Comparison of ENCODE assay signal across 23 mouse cellular contexts in genomic region chr6:82926528-82926927, GRCm38 (mm10). TPM values are rescaled to one million over a fixed set of nuclear protein-coding genes. Genes with fewer than 3 reads are reported as not detected.
DNase-seq lines count a peak whose midpoint lies in the region; ATAC-seq lines count a peak whose summit lies in the region.
"Had no signal": no experiment of that assay in that cellular context is flagged by ENCODE, and none has a peak within 500 bp of the region (broad histone marks: within the 10 kb centered on the region; RNA-seq: fewer than 3 reads in every experiment).

No protein-coding gene starts in this region.

- no peaks in the 10 kb centered on the region for H3K4me1 ChIP-seq in forebrain, embryonic 16.5 days (replicated peaks; ENCODE audit: control insufficient read depth, insufficient read depth, low read length)
- 0 out of 2 replicates have a peak, but pooled peaks cover 3% of the 10 kb centered on the region for H3K4me1 ChIP-seq in forebrain, embryonic 15.5 days
- H3K4me1 ChIP-seq: heart, embryonic 13.5 days; liver, embryonic 15.5 days; lung, embryonic 15.5 days; neural tube, embryonic 15.5 days had no signal

- peak; percentile 55; the same call in 1 of the 2 replicates for ATAC-seq in forebrain, embryonic 16.5 days
- no peak for ATAC-seq in forebrain, embryonic 15.5 days (replicated peaks)
- ATAC-seq: intestine, embryonic 16.5 days; midbrain, embryonic 16.5 days had no signal

- H3K9ac ChIP-seq in forebrain, embryonic 16.5 days (replicated peaks; ENCODE audit: low read depth, low read length) = no peak overlapping the region
- H3K9ac ChIP-seq in forebrain, embryonic 15.5 days (replicated peaks) = no peak overlapping the region
- H3K9ac ChIP-seq: heart, embryonic 13.5 days; liver, embryonic 15.5 days; lung, embryonic 15.5 days; neural tube, embryonic 15.5 days had no signal

- H3K4me2 ChIP-seq in forebrain, embryonic 16.5 days (ENCODE audit: low read length) = no peak overlapping the region
- H3K4me2 ChIP-seq in forebrain, embryonic 15.5 days (replicated peaks) = no peak overlapping the region
- H3K4me2 ChIP-seq: heart, embryonic 13.5 days; liver, embryonic 15.5 days; lung, embryonic 15.5 days; neural tube, embryonic 15.5 days had no signal

- H3K27me3 ChIP-seq in forebrain, embryonic 16.5 days (replicated peaks; ENCODE audit: control insufficient read depth, insufficient read depth, low read length) = no peaks in the 10 kb centered on the region
- no peaks in the 10 kb centered on the region for H3K27me3 ChIP-seq in forebrain, embryonic 15.5 days
- H3K27me3 ChIP-seq: lung, embryonic 15.5 days; neural tube, embryonic 15.5 days had no signal

- H3K36me3 ChIP-seq in forebrain, embryonic 16.5 days (ENCODE audit: control insufficient read depth, insufficient read depth) = peaks cover 3% of the 10 kb centered on the region; the same call in 1 of the 2 replicates
- H3K36me3 ChIP-seq in forebrain, embryonic 15.5 days = peaks cover 13% of the 10 kb centered on the region
- H3K36me3 ChIP-seq: heart, embryonic 13.5 days; liver, embryonic 15.5 days; lung, embryonic 15.5 days had no signal

- no peak overlapping the region for H3K27ac ChIP-seq in forebrain, embryonic 16.5 days (ENCODE audit: low read length)
- no peak overlapping the region for H3K27ac ChIP-seq in forebrain, embryonic 15.5 days (replicated peaks)
- H3K27ac ChIP-seq: heart, adult 2 months; heart, embryonic 13.5 days; layer of hippocampus, adult 2 months; liver, embryonic 15.5 days; lung, embryonic 15.5 days; macrophage; neural tube, embryonic 15.5 days had no signal

- H3K4me3 ChIP-seq in forebrain, embryonic 16.5 days (replicated peaks; ENCODE audit: low read length) = no peak overlapping the region
- H3K4me3 ChIP-seq in forebrain, embryonic 15.5 days = no peak overlapping the region
- H3K4me3 ChIP-seq: heart, adult 2 months; heart, embryonic 13.5 days; layer of hippocampus, adult 2 months; liver, embryonic 15.5 days; lung, embryonic 15.5 days; neural tube, embryonic 15.5 days had no signal

- DNase-seq in left cerebral cortex, postnatal 4 days = peak; percentile 78
- no peak for DNase-seq in left cerebral cortex, postnatal 25 days (ENCODE audit: low spot score in 2 of 2)
- peak; percentile 45 to 56 for DNase-seq in cerebellum, adult 18-20 months
- DNase-seq in cerebellum, postnatal 14 days = peak; percentile 73 to 82
- DNase-seq in spleen, adult 12 weeks (ENCODE audit: low spot score) = no peak
- DNase-seq: adrenal gland, postnatal 25 days; gastrocnemius, postnatal 36 days; heart, adult 2 months; heart, postnatal 14 days; kidney, postnatal 25 days; spleen, adult 18-20 months had no signal

- intact Hi-C loops in left cerebral cortex, postnatal 4 days (cut with DNase I) = no loop called here
- intact Hi-C loops in left cerebral cortex, postnatal 25 days (cut with DNase I) = no loop called here

- 61% methylated on average over 7 of the region's 7 CpGs for WGBS in forebrain, embryonic 16.5 days
- WGBS in forebrain, embryonic 15.5 days = 72% methylated on average over 7 of the region's 7 CpGs

- no peaks in the 10 kb centered on the region for H3K9me3 ChIP-seq in forebrain, embryonic 16.5 days (ENCODE audit: control insufficient read depth, low read length)
- H3K9me3 ChIP-seq in forebrain, embryonic 15.5 days = no peaks in the 10 kb centered on the region
- H3K9me3 ChIP-seq: heart, embryonic 13.5 days; liver, embryonic 15.5 days; lung, embryonic 15.5 days; neural tube, embryonic 15.5 days had no signal

RNA-seq across cellular contexts. Expression of gene Sema4f, which starts 13.0 kb away (rescaled TPM):
- polyA plus RNA-seq in forebrain, embryonic 16.5 days (2015; fragmentation: Nextera tagmentation; extraction: Ambion mirVana) = 16.3 and 18.7 TPM in 2 replicates
- polyA plus RNA-seq in forebrain, embryonic 15.5 days (2015; fragmentation: Nextera tagmentation; extraction: Ambion mirVana) = 14.9 and 15.8 TPM in 2 replicates
- 10 to 100 TPM; 51.3 to 54.0 TPM for total RNA-seq in left cerebral cortex, postnatal 4 days (2021)
- total RNA-seq in left cerebral cortex, postnatal 25 days (2021) = 10 to 100 TPM; 37.5 to 40.6 TPM
- polyA plus RNA-seq: macrophage had no signal

RNA-seq across cellular contexts. Expression of gene M1ap, which starts 20.2 kb away (rescaled TPM):
- polyA plus RNA-seq in forebrain, embryonic 16.5 days (2015; fragmentation: Nextera tagmentation; extraction: Ambion mirVana) = not detected in 2 replicates
- polyA plus RNA-seq in forebrain, embryonic 15.5 days (2015; fragmentation: Nextera tagmentation; extraction: Ambion mirVana) = not detected in 2 replicates
- under 1 TPM in 1 of 2 experiments, not detected in 1; 0.44 TPM for total RNA-seq in left cerebral cortex, postnatal 4 days (2021)
- total RNA-seq in left cerebral cortex, postnatal 25 days (2021) = not detected
- total RNA-seq: adrenal gland, postnatal 25 days; gastrocnemius, adult 18-20 months; gastrocnemius, postnatal 36 days; layer of hippocampus, adult 2 months had no signal
- polyA plus RNA-seq: hindbrain, embryonic 11.5 days; midbrain, embryonic 16.5 days; neural tube, embryonic 15.5 days had no signal

Comparison
In these comparisons a context has a peak if more than half of its experiments do, and no peak if none do; other contexts are left out.
1. DNase-seq: peak in left cerebral cortex, postnatal 4 days (single experiment), cerebellum, adult 18-20 months (2 of 2) and cerebellum, postnatal 14 days (2 of 2); none in left cerebral cortex, postnatal 25 days (0 of 2) and spleen, adult 12 weeks (single experiment).